13 mouse cellular contexts compared by ENCODE assay signal in the genomic region with DNA sequence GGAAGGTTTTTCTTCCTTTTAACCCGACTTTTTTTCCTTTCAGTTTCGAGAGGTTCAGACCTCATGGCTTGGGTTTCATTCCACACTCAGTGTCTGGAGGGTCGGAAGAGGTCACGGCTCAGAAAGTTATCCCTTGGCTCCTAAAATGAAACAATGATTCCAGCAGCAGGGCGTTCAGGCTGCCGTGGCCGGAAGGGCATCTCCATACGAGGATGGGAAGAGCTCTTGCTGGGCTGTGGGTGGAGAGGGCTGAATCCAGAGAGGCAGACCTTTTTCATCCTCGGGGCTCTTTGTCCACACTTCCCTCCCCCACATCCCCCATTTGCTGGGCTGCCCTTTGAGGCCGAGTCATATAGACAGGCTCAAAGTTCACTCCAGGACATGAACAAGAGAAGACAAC. TPM values are rescaled to one million over a fixed set of nuclear protein-coding genes. Genes with fewer than 3 reads are reported as not detected.
DNase-seq lines count a peak whose midpoint lies in the region; ATAC-seq and TF ChIP-seq lines count a peak whose summit lies in the region.
"Had no signal": no experiment of that assay in that cellular context is flagged by ENCODE, and none has a peak within 500 bp of the region (broad histone marks: within the 10 kb centered on the region; RNA-seq: fewer than 3 reads in every experiment).

No protein-coding gene starts in this region.

- no peaks in the 10 kb centered on the region for H3K36me3 ChIP-seq in neural tube, embryonic 13.5 days
- H3K36me3 ChIP-seq: G1E had no signal

- peaks cover 4% of the 10 kb centered on the region; the same call in 1 of the 2 replicates for H3K4me1 ChIP-seq in neural tube, embryonic 13.5 days (replicated peaks)

- peak overlapping the region; percentile 49 for H3K4me3 ChIP-seq in gastrocnemius, adult 2 months
- H3K4me3 ChIP-seq in neural tube, embryonic 13.5 days, result no peak overlapping the region

- no peak for TF ChIP-seq CTCF in brain, embryonic 14.5 days (IDR thresholded peaks at IDR 0.05; ENCODE audit: borderline replicate concordance, extremely low read depth, insufficient read depth, insufficient read length)
- TF ChIP-seq CTCF in gastrocnemius, adult 2 months (IDR thresholded peaks at IDR 0.05), result no peak

- TF ChIP-seq POLR2A in brain, embryonic 14.5 days (IDR thresholded peaks at IDR 0.05; ENCODE audit: borderline replicate concordance, extremely low read depth, insufficient read depth, insufficient read length, poor library complexity, severe bottlenecking), result no peak

- no peaks in the 10 kb centered on the region for H3K27me3 ChIP-seq in neural tube, embryonic 13.5 days

- peak overlapping the region; percentile 13; the same call in 1 of the 2 replicates for H3K4me2 ChIP-seq in neural tube, embryonic 13.5 days

- 6% methylated on average over 10 of the region's 10 CpGs for WGBS in neural tube, embryonic 13.5 days

- DNase-seq in kidney, postnatal 10 days, result peak; percentile 23
- no peak for DNase-seq in kidney, adult 18-20 months
- peak; percentile 13 for DNase-seq in brain, embryonic 14.5 days (ENCODE audit: low read depth)
- DNase-seq in gastrocnemius, adult 2 months, result peak; percentile 51
- DNase-seq in right cerebral cortex, postnatal 36 days (ENCODE audit: low spot score in 2 of 2), result no peak
- no peak for DNase-seq in layer of hippocampus, postnatal 25 days (ENCODE audit: extremely low spot score in 1 of 2, low spot score in 1 of 2)
- DNase-seq: cerebellum, postnatal 36 days had no signal

- peak overlapping the region; percentile 70 for H3K27ac ChIP-seq in gastrocnemius, adult 2 months
- H3K27ac ChIP-seq in neural tube, embryonic 13.5 days (replicated peaks), result no peak overlapping the region

- intact Hi-C loops in gastrocnemius, adult 2 months (cut with DNase I), result no loop called here

- no peak for ATAC-seq in neural tube, embryonic 13.5 days (ENCODE audit: low read depth)

- no peak overlapping the region for H3K9ac ChIP-seq in neural tube, embryonic 13.5 days

- no peaks in the 10 kb centered on the region for H3K9me3 ChIP-seq in neural tube, embryonic 13.5 days
- H3K9me3 ChIP-seq: G1E had no signal

RNA-seq across cellular contexts. Expression of a gene that starts 37.6 kb away (rescaled TPM):
- not detected in 2 replicates for polyA plus RNA-seq in brain, embryonic 14.5 days (2012; rRNA removed)
- not detected for total RNA-seq in gastrocnemius, adult 2 months (2021)
- not detected in 2 replicates for polyA plus RNA-seq in neural tube, embryonic 13.5 days (2015; fragmentation: Nextera tagmentation; extraction: Ambion mirVana)
- total RNA-seq in layer of hippocampus, postnatal 25 days (2021), result not detected
- total RNA-seq: G1E; gastrocnemius, postnatal 4 days; layer of hippocampus, postnatal 10 days had no signal
- polyA plus RNA-seq: G1E; liver, embryonic 16.5 days; spleen, adult 2 months had no signal

RNA-seq across cellular contexts. Expression of a gene that starts 39.0 kb away (rescaled TPM):
- 0.26 and 0.28 TPM in 2 replicates for polyA plus RNA-seq in brain, embryonic 14.5 days (2012; rRNA removed)
- not detected for total RNA-seq in gastrocnemius, adult 2 months (2021)
- polyA plus RNA-seq in neural tube, embryonic 13.5 days (2015; fragmentation: Nextera tagmentation; extraction: Ambion mirVana), result not detected in 2 replicates
- under 1 TPM in 1 of 2 experiments, not detected in 1; 0.25 TPM for total RNA-seq in layer of hippocampus, postnatal 25 days (2021)
- total RNA-seq: G1E; gastrocnemius, postnatal 4 days had no signal
- polyA plus RNA-seq: liver, embryonic 16.5 days; spleen, adult 2 months had no signal

RNA-seq across cellular contexts. Expression of a gene that starts 41.0 kb away (rescaled TPM):
- not detected in 2 replicates for polyA plus RNA-seq in brain, embryonic 14.5 days (2012; rRNA removed)
- not detected for total RNA-seq in gastrocnemius, adult 2 months (2021)
- polyA plus RNA-seq in neural tube, embryonic 13.5 days (2015; fragmentation: Nextera tagmentation; extraction: Ambion mirVana), result not detected in 2 replicates
- not detected for total RNA-seq in layer of hippocampus, postnatal 25 days (2021)
- total RNA-seq: gastrocnemius, postnatal 4 days; layer of hippocampus, postnatal 10 days had no signal
- polyA plus RNA-seq: G1E; liver, embryonic 16.5 days; spleen, adult 2 months had no signal

Comparison
In these comparisons a context has a peak if more than half of its experiments do, and no peak if none do; other contexts are left out.
1. DNase-seq: peak in kidney, postnatal 10 days (single experiment), brain, embryonic 14.5 days (single experiment) and gastrocnemius, adult 2 months (single experiment); none in kidney, adult 18-20 months (single experiment), right cerebral cortex, postnatal 36 days (0 of 2) and layer of hippocampus, postnatal 25 days (0 of 2).